24 mouse cellular contexts compared by ENCODE assay signal in genomic region chr10:88420141-88420541, GRCm38 (mm10). TPM values are rescaled to one million over a fixed set of nuclear protein-coding genes. Genes with fewer than 3 reads are reported as not detected.
DNase-seq lines count a peak whose midpoint lies in the region; ATAC-seq lines count a peak whose summit lies in the region.
"Had no signal": no experiment of that assay in that cellular context is flagged by ENCODE, and none has a peak within 500 bp of the region (broad histone marks: within the 10 kb centered on the region; RNA-seq: fewer than 3 reads in every experiment).

No protein-coding gene starts in this region.

- DNase-seq in heart, adult 8-10 months (ENCODE audit: low spot score) = no peak
- DNase-seq in Muller cell, postnatal 12 days (ENCODE audit: inconsistent ontology term) = peak; percentile 22
- DNase-seq in mesoderm, embryonic 11.5 days (ENCODE audit: low read depth, low spot score) = peak; percentile 20
- no peak for DNase-seq in c-Kit-positive CD71-positive TER-119-positive erythroid progenitor cells, embryonic 14.5 days (ENCODE audit: low spot score)
- no peak for DNase-seq in urinary bladder, postnatal 25 days (ENCODE audit: low spot score)
- DNase-seq: adrenal gland, postnatal 25 days; cerebellum, postnatal 14 days; embryo, embryonic 11 days; heart, postnatal 36 days; kidney, adult 9 months; kidney, postnatal 4 days; lung, embryonic 14.5 days; lung, postnatal 4 days; midbrain, embryonic 14.5 days had no signal

- H3K27me3 ChIP-seq in heart, embryonic 16.5 days (ENCODE audit: control insufficient read depth, insufficient read depth, low read length) = no peaks in the 10 kb centered on the region
- H3K27me3 ChIP-seq: neural tube, embryonic 13.5 days had no signal

- no peak overlapping the region for H3K9ac ChIP-seq in heart, embryonic 16.5 days (ENCODE audit: low read length)
- H3K9ac ChIP-seq: hindbrain, embryonic 14.5 days; lung, embryonic 14.5 days; neural tube, embryonic 13.5 days had no signal

- ATAC-seq in heart, embryonic 16.5 days (replicated peaks; ENCODE audit: extremely low read depth, insufficient read depth, low FRiP score) = no peak
- ATAC-seq in common myeloid progenitor, adult 5-6 weeks (replicated peaks; ENCODE audit: low read depth, poor library complexity, severe bottlenecking) = peak; percentile 7

- no peaks in the 10 kb centered on the region for H3K4me1 ChIP-seq in heart, embryonic 16.5 days (ENCODE audit: control insufficient read depth, insufficient read depth, low read length)
- H3K4me1 ChIP-seq: neural tube, embryonic 13.5 days had no signal

- H3K4me3 ChIP-seq in heart, embryonic 16.5 days (ENCODE audit: low read length) = no peak overlapping the region
- H3K4me3 ChIP-seq: neural tube, embryonic 13.5 days had no signal

- 70% methylated on average over 11 of the region's 11 CpGs for WGBS in heart, embryonic 16.5 days

- H3K36me3 ChIP-seq in heart, embryonic 16.5 days (ENCODE audit: control insufficient read depth, insufficient read depth) = peaks cover 15% of the 10 kb centered on the region

- no peaks in the 10 kb centered on the region for H3K9me3 ChIP-seq in heart, embryonic 16.5 days (replicated peaks; ENCODE audit: control insufficient read depth, low read length)
- H3K9me3 ChIP-seq: neural tube, embryonic 13.5 days had no signal

- H3K4me2 ChIP-seq in heart, embryonic 16.5 days (ENCODE audit: low read depth, low read length) = no peak overlapping the region; the same call in 1 of the 2 replicates
- H3K4me2 ChIP-seq: hindbrain, embryonic 14.5 days; liver, embryonic 11.5 days; lung, embryonic 14.5 days; neural tube, embryonic 13.5 days had no signal

- peak overlapping the region; percentile 57 for H3K27ac ChIP-seq in heart, embryonic 16.5 days (ENCODE audit: low read length)
- H3K27ac ChIP-seq: hindbrain, embryonic 14.5 days; neural tube, embryonic 13.5 days had no signal

RNA-seq across cellular contexts. Expression of gene Sycp3, which starts 39.2 kb away (rescaled TPM):
- polyA plus RNA-seq in heart, embryonic 16.5 days (2015; fragmentation: Nextera tagmentation; extraction: Ambion mirVana) = 0.22 TPM in 1 of 2 replicates, not detected in the other
- total RNA-seq in heart, adult 8-10 months (2022) = not detected
- total RNA-seq in common myeloid progenitor, adult 5-6 weeks (2017) = not detected in 2 replicates
- polyA plus RNA-seq: activated CD4-positive, CD25-positive, alpha-beta regulatory T cell, adult 4 months; C2C12; embryonic facial prominence, embryonic 14.5 days; limb, embryonic 11.5 days; liver, embryonic 11.5 days; lung, embryonic 14.5 days; neural tube, embryonic 13.5 days; stomach, embryonic 14.5 days had no signal

RNA-seq across cellular contexts. Expression of gene Gnptab, which starts 41.2 kb away (rescaled TPM):
- polyA plus RNA-seq in heart, embryonic 16.5 days (2015; fragmentation: Nextera tagmentation; extraction: Ambion mirVana) = 9.4 and 9.6 TPM in 2 replicates
- total RNA-seq in heart, adult 8-10 months (2022) = 10 to 100 TPM; 22.0 to 32.7 (median 25.8) TPM
- total RNA-seq in common myeloid progenitor, adult 5-6 weeks (2017) = 53.2 and 68.3 TPM in 2 replicates

RNA-seq across cellular contexts. Expression of gene Dram1, which starts 41.3 kb away (rescaled TPM):
- 3.3 and 11.8 TPM in 2 replicates for polyA plus RNA-seq in heart, embryonic 16.5 days (2015; fragmentation: Nextera tagmentation; extraction: Ambion mirVana)
- 1 to 10 TPM; 2.2 to 4.1 (median 3.2) TPM for total RNA-seq in heart, adult 8-10 months (2022)
- 4.2 and 7.4 TPM in 2 replicates for total RNA-seq in common myeloid progenitor, adult 5-6 weeks (2017)

Comparison
In these comparisons a context has a peak if more than half of its experiments do, and no peak if none do; other contexts are left out.
1. DNase-seq: peak in Muller cell, postnatal 12 days (single experiment) and mesoderm, embryonic 11.5 days (single experiment); none in heart, adult 8-10 months (single experiment), c-Kit-positive CD71-positive TER-119-positive erythroid progenitor cells, embryonic 14.5 days (single experiment) and urinary bladder, postnatal 25 days (single experiment).